Mouse (Mus musculus): ENCODE data around the gene Rgsl1. TPM values are rescaled to one million over a fixed set of nuclear protein-coding genes. Genes with fewer than 3 reads are reported as not detected.
"Not testable (repeated sequence)": the region's sequence is repeated elsewhere in the genome, so short reads cannot be mapped to it uniquely, and the experiment has no call there.

The Rgsl1 gene
- polyA plus RNA-seq, 1 experiment from 2014 or later: not detected

GRCm38 (mm10) chr1:153770776-153771167 lies 73.2 kb downstream of the Rgsl1 start:
- H3K27me3 ChIP-seq: no peaks in the 10 kb centered on the region
- no peak for ATAC-seq (ENCODE audit: low FRiP score, low read depth)
- H3K27ac ChIP-seq (replicated peaks): no peak overlapping the region
- H3K9ac ChIP-seq (replicated peaks): no peak overlapping the region
- H3K4me2 ChIP-seq (replicated peaks): no peak overlapping the region
- no peak overlapping the region for H3K4me3 ChIP-seq
- 96% methylated on average over 1 of the region's 1 CpGs for WGBS
- no peaks in the 10 kb centered on the region for H3K9me3 ChIP-seq
- H3K4me1 ChIP-seq: no peaks in the 10 kb centered on the region
- H3K36me3 ChIP-seq: no peaks in the 10 kb centered on the region

GRCm38 (mm10) chr1:153769998-153770775 lies 73.8 kb downstream of the Rgsl1 start:
- no peaks in the 10 kb centered on the region for H3K36me3 ChIP-seq
- 85% methylated on average over 10 of the region's 10 CpGs for WGBS
- H3K9me3 ChIP-seq: no peaks in the 10 kb centered on the region
- no peak overlapping the region for H3K4me2 ChIP-seq (replicated peaks)
- ATAC-seq (ENCODE audit: low FRiP score, low read depth): no peak
- no peaks in the 10 kb centered on the region for H3K4me1 ChIP-seq
- no peaks in the 10 kb centered on the region for H3K27me3 ChIP-seq
- H3K9ac ChIP-seq (replicated peaks): no peak overlapping the region
- H3K27ac ChIP-seq (replicated peaks): no peak overlapping the region
- no peak overlapping the region for H3K4me3 ChIP-seq

- H3K4me3 ChIP-seq; H3K27ac ChIP-seq (replicated peaks); H3K27me3 ChIP-seq; H3K36me3 ChIP-seq; ATAC-seq (ENCODE audit: low FRiP score, low read depth); H3K4me1 ChIP-seq; H3K9ac ChIP-seq (replicated peaks); H3K9me3 ChIP-seq; H3K4me2 ChIP-seq (replicated peaks): not testable (repeated sequence)
- WGBS: 69% methylated on average over 6 of the region's 6 CpGs
Observed at GRCm38 (mm10) chr1:153769571-153769970, 74.4 kb downstream of the Rgsl1 start.

- no peaks in the 10 kb centered on the region for H3K27me3 ChIP-seq
- no peaks in the 10 kb centered on the region for H3K4me1 ChIP-seq
- H3K36me3 ChIP-seq: no peaks in the 10 kb centered on the region
- WGBS: 91% methylated on average over 5 of the region's 5 CpGs
- no peak for ATAC-seq (ENCODE audit: low FRiP score, low read depth)
- no peak overlapping the region for H3K9ac ChIP-seq (replicated peaks)
- H3K27ac ChIP-seq (replicated peaks): no peak overlapping the region
- no peak overlapping the region for H3K4me3 ChIP-seq
- no peak overlapping the region for H3K4me2 ChIP-seq (replicated peaks)
- H3K9me3 ChIP-seq: no peaks in the 10 kb centered on the region
Observed at GRCm38 (mm10) chr1:153768465-153768864, 75.5 kb downstream of the Rgsl1 start.

GRCm38 (mm10) chr1:153767281-153767680 lies 76.7 kb downstream of the Rgsl1 start:
- Histone ChIP-seq H3K4me2 (replicated peaks) (no peak overlapping the region), H3K4me1 (no peaks in the 10 kb centered on the region), H3K27ac (replicated peaks) (no peak overlapping the region), H3K9me3 (no peaks in the 10 kb centered on the region), H3K4me3 (no peak overlapping the region), H3K9ac (replicated peaks) (no peak overlapping the region), H3K27me3 (no peaks in the 10 kb centered on the region), H3K36me3 (peaks cover 9% of the 10 kb centered on the region; the same call in 1 of the 2 replicates)
- no peak for ATAC-seq (ENCODE audit: low FRiP score, low read depth)
- WGBS: 85% methylated on average over 1 of the region's 1 CpGs

GRCm38 (mm10) chr1:153766298-153766697 lies 77.6 kb downstream of the Rgsl1 start:
- peaks cover 14% of the 10 kb centered on the region for H3K36me3 ChIP-seq
- H3K9ac ChIP-seq (replicated peaks): no peak overlapping the region
- H3K4me1 ChIP-seq: no peaks in the 10 kb centered on the region
- H3K4me3 ChIP-seq: no peak overlapping the region
- no peaks in the 10 kb centered on the region for H3K27me3 ChIP-seq
- H3K27ac ChIP-seq (replicated peaks): no peak overlapping the region
- 42% methylated on average over 8 of the region's 8 CpGs for WGBS
- H3K9me3 ChIP-seq: no peaks in the 10 kb centered on the region
- H3K4me2 ChIP-seq (replicated peaks): no peak overlapping the region
- ATAC-seq (ENCODE audit: low FRiP score, low read depth): no peak

- H3K4me3 ChIP-seq: no peak overlapping the region
- H3K27ac ChIP-seq (replicated peaks): no peak overlapping the region
- no peak for ATAC-seq (ENCODE audit: low FRiP score, low read depth)
- WGBS: 91% methylated on average over 11 of the region's 11 CpGs
- no peaks in the 10 kb centered on the region for H3K9me3 ChIP-seq
- H3K4me2 ChIP-seq (replicated peaks): no peak overlapping the region
- H3K27me3 ChIP-seq: no peaks in the 10 kb centered on the region
- peaks cover 35% of the 10 kb centered on the region for H3K36me3 ChIP-seq
- H3K4me1 ChIP-seq: no peaks in the 10 kb centered on the region
- H3K9ac ChIP-seq (replicated peaks): no peak overlapping the region
Observed at GRCm38 (mm10) chr1:153764136-153764535, 79.8 kb downstream of the Rgsl1 start.

GRCm38 (mm10) chr1:153753725-153754464 lies 90.0 kb downstream of the Rgsl1 start:
- WGBS: 81% methylated on average over 25 of the region's 25 CpGs

GRCm38 (mm10) chr1:153752521-153752920 lies 91.4 kb downstream of the Rgsl1 start:
- H3K4me1 ChIP-seq: peaks cover 32% of the 10 kb centered on the region
- H3K9me3 ChIP-seq: no peaks in the 10 kb centered on the region
- H3K27ac ChIP-seq (replicated peaks): no peak overlapping the region
- no peak overlapping the region for H3K9ac ChIP-seq (replicated peaks)
- H3K4me3 ChIP-seq: no peak overlapping the region
- no peak for ATAC-seq (ENCODE audit: low FRiP score, low read depth)
- H3K4me2 ChIP-seq (replicated peaks): peak overlapping the region; percentile 29
- no peaks in the 10 kb centered on the region for H3K27me3 ChIP-seq
- H3K36me3 ChIP-seq: peaks cover 29% of the 10 kb centered on the region
- WGBS: 90% methylated on average over 6 of the region's 6 CpGs

More at GRCm38 (mm10) chr1:153753725-153754464, 90.0 kb downstream of the Rgsl1 start:
- no peak overlapping the region for H3K9ac ChIP-seq (replicated peaks)
- H3K36me3 ChIP-seq: peaks cover 41% of the 10 kb centered on the region
- H3K4me3 ChIP-seq: no peak overlapping the region
- no peaks in the 10 kb centered on the region for H3K9me3 ChIP-seq
- ATAC-seq (ENCODE audit: low FRiP score, low read depth): no peak
- peaks cover 23% of the 10 kb centered on the region for H3K4me1 ChIP-seq
- no peak overlapping the region for H3K4me2 ChIP-seq (replicated peaks)
- H3K27ac ChIP-seq (replicated peaks): no peak overlapping the region
- H3K27me3 ChIP-seq: no peaks in the 10 kb centered on the region

GRCm38 (mm10) chr1:153751763-153752301 lies 92.1 kb downstream of the Rgsl1 start:
- Histone ChIP-seq H3K9ac (replicated peaks) (no peak overlapping the region; the same call in 1 of the 2 replicates), H3K4me1 (peaks cover 32% of the 10 kb centered on the region), H3K4me3 (no peak overlapping the region), H3K9me3 (no peaks in the 10 kb centered on the region), H3K36me3 (peaks cover 29% of the 10 kb centered on the region), H3K4me2 (replicated peaks) (peak overlapping the region; percentile 29), H3K27me3 (no peaks in the 10 kb centered on the region), H3K27ac (replicated peaks) (no peak overlapping the region)
- no peak for ATAC-seq (ENCODE audit: low FRiP score, low read depth)
- 66% methylated on average over 13 of the region's 13 CpGs for WGBS

- Histone ChIP-seq H3K27ac (replicated peaks) (peak overlapping the region; percentile 73), H3K9ac (replicated peaks) (peak overlapping the region; percentile 64), H3K27me3 (no peaks in the 10 kb centered on the region), H3K4me1 (peaks cover 38% of the 10 kb centered on the region), H3K4me2 (replicated peaks) (peak overlapping the region; percentile 59), H3K36me3 (peaks cover 17% of the 10 kb centered on the region), H3K4me3 (peak overlapping the region; percentile 45), H3K9me3 (no peaks in the 10 kb centered on the region)
- ATAC-seq (ENCODE audit: low FRiP score, low read depth): no peak
- 55% methylated on average over 6 of the region's 6 CpGs for WGBS
Observed at GRCm38 (mm10) chr1:153750054-153750453, 93.9 kb downstream of the Rgsl1 start.

- Histone ChIP-seq H3K27me3 (no peaks in the 10 kb centered on the region), H3K4me1 (peaks cover 42% of the 10 kb centered on the region), H3K9ac (replicated peaks) (peak within 1 kb of the TSS; percentile 64), H3K36me3 (peaks cover 9% of the 10 kb centered on the region), H3K4me3 (peak within 1 kb of the TSS; percentile 45), H3K9me3 (no peaks in the 10 kb centered on the region), H3K27ac (replicated peaks) (peak within 1 kb of the TSS; percentile 73), H3K4me2 (replicated peaks) (peak within 1 kb of the TSS; percentile 59)
- WGBS: 4% methylated on average over 18 of the region's 18 CpGs
- ATAC-seq (ENCODE audit: low FRiP score, low read depth): peak; percentile 68
Observed at GRCm38 (mm10) chr1:153749211-153749801, 94.6 kb downstream of the Rgsl1 start, which contains the start of gene Rnasel. Gene Rnasel (plus strand): TSS chr1:153749426.

Data from midbrain, embryonic 12.5 days (tissue).